Mouse (Mus musculus) neural tube, embryonic 15.5 days (tissue): ENCODE measurements around the gene Rpf2. TPM values are rescaled to one million over a fixed set of nuclear protein-coding genes. Genes with fewer than 3 reads are reported as not detected.

Experiments
- ATAC-seq: fragments of 200-750 bp; cut with Nextera tagmentation; 2 replicates; pipeline ENCODE4 v1.8.0; 2017; ENCODE audit warnings: mild to moderate bottlenecking, moderate TSS enrichment, moderate library complexity; ENCODE audit not compliant: low FRiP score
- H3K27ac ChIP-seq: fragments of 300-500 bp; sonication (generic); replicated peaks from 2 replicates; pipeline ENCODE4 v1.5.1; 2015; ENCODE audit warnings: mild to moderate bottlenecking, inconsistent platforms
- H3K27me3 ChIP-seq: fragments of 300-500 bp; sonication (generic); replicated peaks from 2 replicates; pipeline ENCODE4 v1.6.1; 2015; ENCODE audit warnings: inconsistent platforms
- H3K36me3 ChIP-seq: fragments of 300-500 bp; sonication (generic); 2 replicates; pipeline ENCODE4 v1.6.1; 2015; ENCODE audit warnings: inconsistent platforms
- H3K4me1 ChIP-seq: fragments of 300-500 bp; sonication (generic); 2 replicates; pipeline ENCODE4 v1.6.1; 2015; ENCODE audit warnings: inconsistent platforms
- H3K4me2 ChIP-seq: fragments of 300-500 bp; sonication (generic); 2 replicates; pipeline ENCODE4 v1.6.1; 2015; ENCODE audit warnings: inconsistent platforms, mild to moderate bottlenecking, moderate library complexity
- H3K4me3 ChIP-seq: fragments of 300-500 bp; sonication (generic); replicated peaks from 2 replicates; pipeline ENCODE4 v1.5.1; 2015; ENCODE audit warnings: mild to moderate bottlenecking, inconsistent platforms
- H3K9ac ChIP-seq: fragments of 300-500 bp; sonication (generic); replicated peaks from 2 replicates; pipeline ENCODE4 v1.6.1; 2015; ENCODE audit warnings: mild to moderate bottlenecking, inconsistent platforms
- H3K9me3 ChIP-seq: fragments of 300-500 bp; sonication (generic); replicated peaks from 2 replicates; pipeline ENCODE4 v1.6.1; 2016; ENCODE audit warnings: inconsistent platforms
- WGBS: fragments of 180-500 bp; shearing (Covaris S2); methylation state at CpG from one replicate; pipeline ENCODE4 v1.1.7; 2015; ENCODE audit warnings: mixed read lengths; 5-methylcytosine and 5-hydroxymethylcytosine counted together
- polyA plus RNA-seq: library from polyadenylated mRNA; unstranded; fragments of >200 nt; fragmentation: Nextera tagmentation; extraction: Ambion mirVana; gene quantifications from 2 replicates; pipeline ENCODE4 v1.2.1, GENCODE M21; 2015

The Rpf2 gene
- polyA plus RNA-seq, 1 experiment from 2014 or later = 66.8 TPM

- Histone ChIP-seq H3K36me3 (peaks cover 57% of the 10 kb centered on the region), H3K27me3 (no peaks in the 10 kb centered on the region), H3K9ac (peak overlapping the region; percentile 34), H3K4me1 (peaks cover 13% of the 10 kb centered on the region), H3K27ac (peak overlapping the region; percentile 84), H3K4me2 (peak overlapping the region; percentile 71), H3K4me3 (peak overlapping the region; percentile 58), H3K9me3 (no peaks in the 10 kb centered on the region)
- 30% methylated on average over 11 of the region's 11 CpGs for WGBS
- ATAC-seq = peak; percentile 56
These were observed 405 bp upstream of the Rpf2 start for GRCm38 (mm10) chr10:40247166-40247716.

GRCm38 (mm10) chr10:40237826-40238225, 9.0 kb downstream of the Rpf2 start:
- 95% methylated on average over 5 of the region's 5 CpGs for WGBS
- Histone ChIP-seq H3K27ac (no peak overlapping the region), H3K9ac (no peak overlapping the region), H3K9me3 (no peaks in the 10 kb centered on the region), H3K4me2 (no peak overlapping the region), H3K27me3 (no peaks in the 10 kb centered on the region), H3K36me3 (peaks cover 59% of the 10 kb centered on the region), H3K4me1 (no peaks in the 10 kb centered on the region), H3K4me3 (no peak overlapping the region)
- ATAC-seq = no peak

- peaks cover 54% of the 10 kb centered on the region for H3K36me3 ChIP-seq
- H3K4me1 ChIP-seq = no peaks in the 10 kb centered on the region
- ATAC-seq = no peak
- 89% methylated on average over 3 of the region's 3 CpGs for WGBS
- no peak overlapping the region for H3K4me2 ChIP-seq
- no peak overlapping the region for H3K4me3 ChIP-seq
- no peak overlapping the region for H3K9ac ChIP-seq
- no peaks in the 10 kb centered on the region for H3K9me3 ChIP-seq
- no peaks in the 10 kb centered on the region for H3K27me3 ChIP-seq
- no peak overlapping the region for H3K27ac ChIP-seq
These were observed 13.6 kb downstream of the Rpf2 start for GRCm38 (mm10) chr10:40233241-40233640.

- H3K9me3 ChIP-seq = no peaks in the 10 kb centered on the region
- H3K4me3 ChIP-seq = no peak overlapping the region
- no peaks in the 10 kb centered on the region; the same call in 1 of the 2 replicates for H3K4me1 ChIP-seq
- no peak overlapping the region for H3K9ac ChIP-seq
- H3K4me2 ChIP-seq = no peak overlapping the region
- no peak for ATAC-seq
- H3K36me3 ChIP-seq = peaks cover 52% of the 10 kb centered on the region
- H3K27ac ChIP-seq = no peak overlapping the region
- 89% methylated on average over 7 of the region's 7 CpGs for WGBS
- H3K27me3 ChIP-seq = no peaks in the 10 kb centered on the region
These were observed 14.4 kb downstream of the Rpf2 start for GRCm38 (mm10) chr10:40232442-40232841.

GRCm38 (mm10) chr10:40229725-40230124, 17.1 kb downstream of the Rpf2 start:
- ATAC-seq = no peak
- 100% methylated on average over 1 of the region's 1 CpGs for WGBS
- H3K36me3 ChIP-seq = peaks cover 59% of the 10 kb centered on the region

GRCm38 (mm10) chr10:40227660-40228303, 19.1 kb downstream of the Rpf2 start:
- WGBS = 64% methylated on average over 4 of the region's 4 CpGs
- Histone ChIP-seq H3K4me2 (no peak overlapping the region), H3K4me3 (no peak overlapping the region), H3K27me3 (no peaks in the 10 kb centered on the region), H3K9ac (no peak overlapping the region), H3K4me1 (no peaks in the 10 kb centered on the region; the same call in 1 of the 2 replicates), H3K27ac (0 out of 2 replicates have a peak overlapping the region, but pooled peaks have one; percentile 23), H3K36me3 (peaks cover 66% of the 10 kb centered on the region), H3K9me3 (no peaks in the 10 kb centered on the region)
- ATAC-seq = peak; percentile 69; the same call in 1 of the 2 replicates

More at GRCm38 (mm10) chr10:40229725-40230124, 17.1 kb downstream of the Rpf2 start:
- H3K27me3 ChIP-seq = no peaks in the 10 kb centered on the region
- H3K4me2 ChIP-seq = no peak overlapping the region
- H3K4me3 ChIP-seq = no peak overlapping the region
- H3K4me1 ChIP-seq = no peaks in the 10 kb centered on the region; the same call in 1 of the 2 replicates
- no peaks in the 10 kb centered on the region for H3K9me3 ChIP-seq
- no peak overlapping the region for H3K27ac ChIP-seq
- H3K9ac ChIP-seq = no peak overlapping the region

- H3K27me3 ChIP-seq = no peaks in the 10 kb centered on the region
- H3K36me3 ChIP-seq = peaks cover 20% of the 10 kb centered on the region
- no peak for ATAC-seq
- H3K4me2 ChIP-seq = no peak overlapping the region
- no peak overlapping the region for H3K9ac ChIP-seq
- H3K4me1 ChIP-seq = no peaks in the 10 kb centered on the region
- H3K4me3 ChIP-seq = no peak overlapping the region
- no peak overlapping the region for H3K27ac ChIP-seq
- H3K9me3 ChIP-seq = no peaks in the 10 kb centered on the region
- WGBS = 67% methylated on average over 3 of the region's 3 CpGs
These were observed 28.0 kb downstream of the Rpf2 start for GRCm38 (mm10) chr10:40218874-40219273.

- Histone ChIP-seq H3K9ac (no peak overlapping the region), H3K27me3 (no peaks in the 10 kb centered on the region), H3K4me2 (no peak overlapping the region), H3K36me3 (no peaks in the 10 kb centered on the region), H3K4me3 (no peak overlapping the region), H3K4me1 (no peaks in the 10 kb centered on the region), H3K9me3 (no peaks in the 10 kb centered on the region), H3K27ac (no peak overlapping the region)
- peak; percentile 73; the same call in 1 of the 2 replicates for ATAC-seq
- WGBS = 39% methylated on average over 13 of the region's 13 CpGs
These were observed 34.2 kb downstream of the Rpf2 start for GRCm38 (mm10) chr10:40212443-40213169.

GRCm38 (mm10) chr10:40195001-40195400, 51.8 kb downstream of the Rpf2 start:
- WGBS = 78% methylated on average over 6 of the region's 6 CpGs
- no peak for ATAC-seq

GRCm38 (mm10) chr10:40192010-40192935, 54.6 kb downstream of the Rpf2 start:
- 54% methylated on average over 18 of the region's 18 CpGs for WGBS
- Histone ChIP-seq H3K9ac (no peak overlapping the region), H3K27ac (no peak overlapping the region), H3K4me2 (peak overlapping the region; percentile 13), H3K9me3 (no peaks in the 10 kb centered on the region), H3K4me3 (no peak overlapping the region), H3K27me3 (no peaks in the 10 kb centered on the region), H3K36me3 (no peaks in the 10 kb centered on the region), H3K4me1 (no peaks in the 10 kb centered on the region)
- ATAC-seq = no peak

More at GRCm38 (mm10) chr10:40195001-40195400, 51.8 kb downstream of the Rpf2 start:
- H3K9me3 ChIP-seq = no peaks in the 10 kb centered on the region
- H3K27ac ChIP-seq = no peak overlapping the region
- H3K4me1 ChIP-seq = no peaks in the 10 kb centered on the region
- H3K4me3 ChIP-seq = no peak overlapping the region
- H3K9ac ChIP-seq = no peak overlapping the region
- H3K27me3 ChIP-seq = no peaks in the 10 kb centered on the region
- no peaks in the 10 kb centered on the region for H3K36me3 ChIP-seq
- H3K4me2 ChIP-seq = no peak overlapping the region

GRCm38 (mm10) chr10:40191338-40191979, 55.4 kb downstream of the Rpf2 start:
- H3K27me3 ChIP-seq = no peaks in the 10 kb centered on the region
- H3K4me2 ChIP-seq = peak overlapping the region; percentile 13
- WGBS = 55% methylated on average over 22 of the region's 22 CpGs
- H3K4me3 ChIP-seq = no peak overlapping the region
- no peak overlapping the region for H3K9ac ChIP-seq
- H3K4me1 ChIP-seq = no peaks in the 10 kb centered on the region
- no peak overlapping the region for H3K27ac ChIP-seq
- no peaks in the 10 kb centered on the region for H3K9me3 ChIP-seq
- H3K36me3 ChIP-seq = no peaks in the 10 kb centered on the region
- ATAC-seq = no peak
